In genomic region chr2:172831133-172831532, GRCm38 (mm10) we compare ENCODE assay signal across 8 mouse cellular contexts.
DNase-seq lines count a peak whose midpoint lies in the region; ATAC-seq and TF ChIP-seq lines count a peak whose summit lies in the region.

No protein-coding gene starts in this region.

- 19% methylated on average over 3 of the region's 3 CpGs for WGBS in embryonic facial prominence, embryonic 12.5 days
- 10% methylated on average over 3 of the region's 3 CpGs for WGBS in heart, adult 2 months
- 16% methylated on average over 3 of the region's 3 CpGs for WGBS in limb, embryonic 11.5 days
- WGBS in midbrain, embryonic 15.5 days: 17% methylated on average over 3 of the region's 3 CpGs

- TF ChIP-seq CTCF in heart, adult 2 months (IDR thresholded peaks at IDR 0.05): peak; percentile 94

- no peak overlapping the region for H3K9ac ChIP-seq in embryonic facial prominence, embryonic 12.5 days
- no peak overlapping the region for H3K9ac ChIP-seq in heart, adult 2 months (ENCODE audit: low read depth, low read length)
- H3K9ac ChIP-seq in limb, embryonic 11.5 days (ENCODE audit: low read length): no peak overlapping the region
- no peak overlapping the region for H3K9ac ChIP-seq in midbrain, embryonic 15.5 days

- TF ChIP-seq EP300 in heart, adult 2 months (IDR thresholded peaks at IDR 0.05; ENCODE audit: insufficient read depth, low read depth, low read length): peak; percentile 63; the same call in 1 of the 2 replicates

- no peak overlapping the region for H3K4me3 ChIP-seq in embryonic facial prominence, embryonic 12.5 days
- no peak overlapping the region for H3K4me3 ChIP-seq in heart, adult 2 months
- H3K4me3 ChIP-seq in limb, embryonic 11.5 days (ENCODE audit: low read depth, low read length): no peak overlapping the region
- H3K4me3 ChIP-seq in midbrain, embryonic 15.5 days: no peak overlapping the region

- DNase-seq in 3134 (ENCODE audit: extremely low read depth, insufficient read length, low spot score): peak; percentile 46
- peak; percentile 90 for DNase-seq in adrenal gland, postnatal 25 days
- peak; percentile 70 to 88 for DNase-seq in heart, adult 2 months
- peak; percentile 87 for DNase-seq in kidney, adult 18-20 months
- peak; percentile 97 for DNase-seq in limb, embryonic 11.5 days (ENCODE audit: low spot score)
- peak; percentile 58 to 85 for DNase-seq in spleen, adult 18-20 months

- H3K27ac ChIP-seq in embryonic facial prominence, embryonic 12.5 days: no peak overlapping the region
- no peak overlapping the region for H3K27ac ChIP-seq in heart, adult 2 months
- H3K27ac ChIP-seq in limb, embryonic 11.5 days (replicated peaks; ENCODE audit: low read depth, low read length): no peak overlapping the region
- H3K27ac ChIP-seq in midbrain, embryonic 15.5 days: no peak overlapping the region

- TF ChIP-seq POLR2A in heart, adult 2 months (IDR thresholded peaks at IDR 0.05; ENCODE audit: insufficient read depth, low read depth, low read length): no peak

- peaks cover 10% of the 10 kb centered on the region; the same call in 1 of the 2 replicates for H3K4me1 ChIP-seq in embryonic facial prominence, embryonic 12.5 days
- no peaks in the 10 kb centered on the region for H3K4me1 ChIP-seq in heart, adult 2 months (ENCODE audit: control insufficient read depth, insufficient read depth, low read length)
- peaks cover 21% of the 10 kb centered on the region for H3K4me1 ChIP-seq in limb, embryonic 11.5 days (ENCODE audit: control insufficient read depth, insufficient read depth, low read length)
- H3K4me1 ChIP-seq in midbrain, embryonic 15.5 days: no peaks in the 10 kb centered on the region

- no peaks in the 10 kb centered on the region for H3K79me2 ChIP-seq in heart, adult 2 months (replicated peaks; ENCODE audit: control insufficient read depth, insufficient read depth, low read length)

- intact Hi-C loops in heart, adult 2 months (cut with DNase I): loop anchor here (1.0 to 2.0 kb wide), 3 partner anchors 110 to 258 kb away; partner anchors contain the start of gene Bmp7

- ATAC-seq in embryonic facial prominence, embryonic 12.5 days (ENCODE audit: insufficient number of reproducible peaks, insufficient read depth, low FRiP score, low TSS enrichment): peak; percentile 43; the same call in 1 of the 2 replicates
- peak; percentile 49 for ATAC-seq in limb, embryonic 11.5 days (ENCODE audit: insufficient number of reproducible peaks, low FRiP score, low TSS enrichment, low read depth)
- ATAC-seq in midbrain, embryonic 15.5 days (replicated peaks): peak; percentile 55

- H3K27me3 ChIP-seq in embryonic facial prominence, embryonic 12.5 days: 0 out of 2 replicates have a peak, but pooled peaks cover 3% of the 10 kb centered on the region
- no peaks in the 10 kb centered on the region for H3K27me3 ChIP-seq in heart, adult 2 months (ENCODE audit: control insufficient read depth, insufficient read depth, low read length)
- 0 out of 2 replicates have a peak, but pooled peaks cover 2% of the 10 kb centered on the region for H3K27me3 ChIP-seq in limb, embryonic 11.5 days (ENCODE audit: control insufficient read depth, insufficient read depth, low read length)
- no peaks in the 10 kb centered on the region for H3K27me3 ChIP-seq in midbrain, embryonic 15.5 days (replicated peaks)

- H3K36me3 ChIP-seq in embryonic facial prominence, embryonic 12.5 days: no peaks in the 10 kb centered on the region
- no peaks in the 10 kb centered on the region for H3K36me3 ChIP-seq in heart, adult 2 months (ENCODE audit: control insufficient read depth, insufficient read depth, low read length)
- no peaks in the 10 kb centered on the region for H3K36me3 ChIP-seq in limb, embryonic 11.5 days (ENCODE audit: control insufficient read depth, insufficient read depth, low read length)
- H3K36me3 ChIP-seq in midbrain, embryonic 15.5 days (replicated peaks): no peaks in the 10 kb centered on the region

- no peak overlapping the region for H3K4me2 ChIP-seq in embryonic facial prominence, embryonic 12.5 days (replicated peaks)
- no peak overlapping the region for H3K4me2 ChIP-seq in limb, embryonic 11.5 days (ENCODE audit: low read depth, severe bottlenecking)
- no peak overlapping the region for H3K4me2 ChIP-seq in midbrain, embryonic 15.5 days

- no peaks in the 10 kb centered on the region for H3K9me3 ChIP-seq in embryonic facial prominence, embryonic 12.5 days
- H3K9me3 ChIP-seq in limb, embryonic 11.5 days (ENCODE audit: control insufficient read depth, low read length): no peaks in the 10 kb centered on the region
- no peaks in the 10 kb centered on the region for H3K9me3 ChIP-seq in midbrain, embryonic 15.5 days

Comparison
In these comparisons a context has a peak if more than half of its experiments do, and no peak if none do; other contexts are left out.
1. DNase-seq: peak in every context shown above with its lines; median percentile 97 in limb, embryonic 11.5 days; 90 in adrenal gland, postnatal 25 days; 87 in kidney, adult 18-20 months; 79 in heart, adult 2 months; 72 in spleen, adult 18-20 months; 46 in 3134.